Mouse (Mus musculus): ENCODE measurements at regions not wholly inside any gene's neighbourhood (a gene's known extent, or its start where the extent isn't known, plus 50 kb on each side); places are given as distances from the start of the nearest gene placed in this dataset.

GRCm38 (mm10) chr12:112235841-112236240 lies 89.8 kb downstream of the Kif26a start:
- DNase-seq (ENCODE audit: low spot score in 2 of 2): no peak

- DNase-seq (ENCODE audit: low spot score in 2 of 2): peak; percentile 48 to 72
Measured at GRCm38 (mm10) chr12:112237061-112237490, 91.1 kb downstream of the Kif26a start.

GRCm38 (mm10) chr12:112238834-112239233 lies 92.8 kb downstream of the Kif26a start:
- DNase-seq (ENCODE audit: low spot score in 2 of 2): no peak

GRCm38 (mm10) chr12:112241740-112242171 lies 95.7 kb downstream of the Kif26a start:
- no peak for DNase-seq (ENCODE audit: low spot score in 2 of 2)

- DNase-seq (ENCODE audit: low spot score in 2 of 2): no peak
Measured at GRCm38 (mm10) chr12:112243231-112243630, 97.2 kb downstream of the Kif26a start.

- DNase-seq (ENCODE audit: low spot score in 2 of 2): no peak
Measured at GRCm38 (mm10) chr12:112250894-112251293, 104.9 kb downstream of the Kif26a start.

GRCm38 (mm10) chr12:112253461-112253860 lies 107.5 kb downstream of the Kif26a start:
- no peak for DNase-seq (ENCODE audit: low spot score in 2 of 2)

GRCm38 (mm10) chr12:112255223-112255622 lies 109.2 kb downstream of the Kif26a start:
- DNase-seq (ENCODE audit: low spot score in 2 of 2): no peak

- DNase-seq (ENCODE audit: low spot score in 2 of 2): no peak
Measured at GRCm38 (mm10) chr12:112257691-112258090, 111.7 kb downstream of the Kif26a start.

GRCm38 (mm10) chr12:112263283-112264056 lies 117.5 kb downstream of the Kif26a start:
- DNase-seq (ENCODE audit: low spot score in 2 of 2): no peak

- no peak for DNase-seq (ENCODE audit: low spot score in 2 of 2)
Measured at GRCm38 (mm10) chr12:112264201-112264600, 118.2 kb downstream of the Kif26a start.

- no peak for DNase-seq (ENCODE audit: low spot score in 2 of 2)
Measured at GRCm38 (mm10) chr12:112265289-112265969, 119.4 kb downstream of the Kif26a start.

- DNase-seq (ENCODE audit: low spot score in 2 of 2): no peak
Measured at GRCm38 (mm10) chr12:112274026-112274425, 128.0 kb downstream of the Kif26a start.

- no peak for DNase-seq (ENCODE audit: low spot score in 2 of 2)
Measured at GRCm38 (mm10) chr12:112274756-112275155, 128.7 kb downstream of the Kif26a start.

- no peak for DNase-seq (ENCODE audit: low spot score in 2 of 2)
Measured at GRCm38 (mm10) chr12:112276651-112277050, 130.6 kb downstream of the Kif26a start.

- no peak for DNase-seq (ENCODE audit: low spot score in 2 of 2)
Measured at GRCm38 (mm10) chr12:112277511-112277910, 131.5 kb downstream of the Kif26a start.

- DNase-seq (ENCODE audit: low spot score in 2 of 2): no peak
Measured at GRCm38 (mm10) chr12:112285096-112285495, 139.1 kb downstream of the Kif26a start.

- DNase-seq (ENCODE audit: low spot score in 2 of 2): no peak
Measured at GRCm38 (mm10) chr12:112288786-112289185, 142.8 kb downstream of the Kif26a start.

GRCm38 (mm10) chr12:112290299-112290698 lies 144.3 kb downstream of the Kif26a start:
- no peak for DNase-seq (ENCODE audit: low spot score in 2 of 2)

- no peak for DNase-seq (ENCODE audit: low spot score in 2 of 2)
Measured at GRCm38 (mm10) chr12:112291748-112292561, 145.9 kb downstream of the Kif26a start.

GRCm38 (mm10) chr12:112293105-112293504 lies 147.1 kb downstream of the Kif26a start:
- no peak for DNase-seq (ENCODE audit: low spot score in 2 of 2)
